Mouse (Mus musculus) lung, postnatal 36 days (tissue): Measurements from ENCODE around the gene Olfr312.
"Not testable (repeated sequence)": the region's sequence is repeated elsewhere in the genome, so short reads cannot be mapped to it uniquely, and the experiment has no call there.

Experiments used
- DNase-seq: peaks from one replicate; pipeline ENCODE4 v3.0.0; 2022; ENCODE audit warnings: mixed read lengths

Gene Olfr312

DNA sequence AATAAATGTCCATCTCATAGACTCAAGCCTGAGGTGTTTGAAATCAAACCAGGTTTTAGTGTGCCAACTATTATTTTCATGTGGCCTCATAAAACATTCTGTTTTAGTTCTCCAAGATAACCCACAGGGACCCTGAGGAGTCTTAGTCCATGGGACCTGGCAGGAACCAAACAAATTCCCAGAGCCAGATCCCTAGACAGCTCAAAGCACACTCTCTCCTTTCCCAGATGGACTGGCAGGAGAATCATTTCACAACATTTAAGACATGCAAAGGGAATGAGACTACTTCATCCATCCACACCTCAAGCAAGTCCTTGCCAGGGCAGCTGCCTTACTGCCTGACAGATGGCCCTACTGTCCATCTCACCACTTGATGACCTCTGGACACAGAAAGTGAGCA is at the start of gene Olfr312:
Olfr312 (plus strand) TSS at position 301 of the 400 bp plus-strand sequence.
- not testable (repeated sequence) for DNase-seq

DNA sequence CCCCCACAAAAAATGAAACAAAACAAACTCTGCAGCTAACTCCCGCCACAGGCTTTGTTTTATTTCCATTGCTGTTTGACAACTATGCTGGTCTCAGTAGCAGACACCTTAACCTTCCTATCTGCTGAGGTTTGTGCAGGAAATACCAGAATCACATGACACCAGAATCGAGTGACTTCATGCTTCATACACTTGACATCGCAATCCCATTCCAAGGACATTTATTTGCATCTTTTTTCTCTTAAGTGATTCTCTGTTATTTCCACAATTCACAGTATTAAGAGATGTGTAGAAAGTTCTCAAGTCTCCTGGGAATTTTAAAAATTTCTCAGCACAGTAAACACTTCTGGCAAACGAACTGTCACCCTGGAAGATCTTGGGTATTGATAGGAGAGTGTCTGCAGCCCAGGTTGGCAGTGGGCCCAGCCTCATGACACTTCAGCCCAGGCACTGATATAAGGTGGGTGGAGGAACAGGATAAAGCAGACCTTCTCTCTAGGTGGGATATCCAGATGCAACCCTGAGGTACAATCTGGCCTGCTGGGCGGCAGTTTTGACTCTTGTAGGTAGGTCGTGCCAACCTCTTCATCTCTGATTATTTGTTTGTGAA is 46.5 kb upstream of the Olfr312 start, which contains the start of gene Olfr314:
Olfr314 (plus strand) TSS at position 473 of the 610 bp plus-strand sequence.
- DNase-seq, result no peak

DNA sequence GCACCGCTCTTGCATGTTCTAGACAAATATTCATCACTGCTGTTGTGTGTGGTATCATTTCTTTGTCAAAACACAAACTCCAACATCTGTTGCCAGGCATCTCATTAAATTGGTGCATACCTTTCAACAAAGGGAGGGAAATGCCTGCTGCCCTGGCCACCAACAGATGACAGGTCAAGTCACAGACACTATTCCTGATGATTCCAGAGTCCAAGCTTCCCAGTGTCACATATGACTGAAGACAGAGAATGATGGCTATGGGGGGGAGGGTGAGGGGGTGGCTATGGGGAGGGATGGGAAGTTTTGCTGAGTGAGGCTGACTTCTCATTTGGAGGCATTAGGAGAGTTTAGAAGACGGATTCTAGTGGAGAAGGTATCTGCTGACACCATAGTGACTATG is 44.9 kb upstream of the Olfr312 start:
- DNase-seq, result no peak

DNA sequence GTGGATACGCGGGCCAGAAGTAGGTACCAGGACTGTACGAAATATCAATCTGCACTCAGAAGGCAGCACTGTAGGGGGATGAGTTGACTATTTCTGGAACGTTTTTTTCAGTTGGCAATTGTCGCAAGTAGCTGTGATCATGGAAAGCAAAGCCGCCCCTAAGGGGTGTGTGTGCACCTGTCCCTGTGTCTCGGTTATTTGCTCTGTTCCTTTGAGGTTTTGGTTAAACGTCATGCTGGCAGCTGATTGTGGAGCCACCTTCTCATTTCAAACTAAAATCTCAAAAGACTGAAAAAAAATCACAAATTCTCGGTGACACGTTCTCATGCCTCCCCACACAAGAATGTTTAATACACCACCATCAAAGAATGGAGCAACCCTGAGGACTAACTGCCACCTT is 41.4 kb upstream of the Olfr312 start:
- DNase-seq, result no peak

DNA sequence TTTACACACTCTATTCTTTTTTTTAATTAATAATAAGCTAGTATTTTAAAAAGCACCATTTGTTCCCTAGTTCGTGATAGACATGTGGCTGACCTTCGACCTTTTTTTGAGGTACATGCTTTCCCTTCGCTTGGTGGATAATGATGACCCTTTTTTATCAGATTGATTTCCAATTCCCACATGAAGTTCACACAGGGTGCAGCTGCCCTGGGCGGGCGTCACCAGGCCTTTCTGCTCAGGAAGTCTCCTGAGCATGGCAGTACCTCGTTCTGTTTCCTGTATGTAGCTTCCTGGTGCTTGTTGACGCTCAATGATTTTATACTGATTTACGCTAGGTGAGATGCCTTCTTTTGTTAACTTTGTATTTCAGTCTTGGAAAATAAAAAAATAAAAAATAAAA is 40.7 kb upstream of the Olfr312 start:
- no peak for DNase-seq

DNA sequence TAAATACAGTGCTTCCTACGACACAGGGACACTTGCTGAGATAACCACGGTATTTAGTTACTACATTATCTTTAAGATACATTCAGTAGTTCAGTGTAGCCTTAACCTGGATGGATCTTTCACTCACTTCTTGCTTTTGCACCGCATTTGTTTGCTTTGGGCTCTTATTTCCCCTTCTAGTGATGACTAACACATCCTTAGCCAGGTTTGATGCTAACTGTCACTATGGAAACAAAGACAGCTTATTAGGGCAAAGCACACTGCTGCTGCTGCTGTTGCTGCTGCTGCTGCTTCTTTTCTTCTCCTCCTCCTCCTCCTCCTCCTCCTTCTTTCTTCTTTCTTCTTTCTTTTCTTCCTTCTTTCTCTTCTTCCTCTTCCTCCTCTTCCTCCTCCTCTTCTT is 39.5 kb upstream of the Olfr312 start:
- DNase-seq, result peak; percentile 11

DNA sequence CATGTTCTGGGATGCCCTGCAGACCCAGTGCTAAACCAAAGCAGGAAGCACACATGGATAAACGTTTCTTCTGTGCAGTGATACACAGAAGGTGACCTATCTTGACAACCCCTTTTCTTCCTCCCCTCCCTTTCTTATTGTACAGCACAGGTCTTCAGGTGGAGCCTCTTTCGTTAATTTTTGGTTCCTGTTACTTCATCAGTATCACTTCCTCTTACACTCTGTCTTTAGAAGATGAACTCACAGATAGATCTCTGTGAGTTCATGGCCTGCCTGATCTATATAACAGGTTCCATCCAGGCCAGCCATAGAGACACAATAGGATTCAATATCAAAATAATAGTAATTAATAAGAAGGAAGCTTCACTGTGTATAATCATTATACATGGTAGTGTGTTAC is 39.0 kb upstream of the Olfr312 start:
- no peak for DNase-seq

DNA sequence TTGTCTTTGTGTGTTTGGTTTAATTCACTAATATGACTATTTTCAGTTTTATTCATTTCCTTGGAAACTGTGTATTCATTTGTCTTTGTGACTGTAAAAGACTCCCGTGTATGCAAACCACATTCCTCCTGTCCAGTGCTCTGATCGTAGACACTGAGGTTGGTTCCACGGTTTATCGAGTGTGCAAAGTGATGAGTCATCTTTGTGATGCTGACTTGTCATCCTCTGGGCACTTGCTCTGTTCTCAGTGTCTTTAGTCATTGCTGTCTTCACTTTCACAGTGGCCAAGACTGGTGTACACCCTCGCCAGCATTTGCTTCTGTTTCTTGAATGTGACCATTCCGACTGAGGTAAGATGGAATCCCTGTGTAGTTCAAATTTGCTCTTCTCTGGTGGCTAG is 38.4 kb upstream of the Olfr312 start:
- no peak for DNase-seq

DNA sequence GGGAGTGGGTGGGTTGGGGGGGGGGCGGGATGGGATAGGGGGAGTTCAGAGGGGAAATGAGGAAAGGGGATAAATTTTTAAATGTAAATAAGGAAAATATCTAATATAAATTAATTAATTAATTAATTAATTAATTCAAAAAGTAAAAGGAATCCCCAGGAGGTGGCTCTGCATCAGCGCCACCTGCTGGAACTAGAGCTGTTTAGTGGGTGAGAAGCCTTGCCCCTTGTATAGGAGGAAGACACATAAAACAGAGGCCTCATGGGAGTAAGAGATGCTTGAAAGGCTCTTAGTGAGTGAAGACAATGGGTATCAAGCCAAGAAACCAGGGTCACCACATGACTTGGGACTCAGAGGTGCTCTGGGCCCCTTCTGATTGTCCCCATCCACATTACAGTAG is 33.2 kb upstream of the Olfr312 start:
- DNase-seq, result no peak

DNA sequence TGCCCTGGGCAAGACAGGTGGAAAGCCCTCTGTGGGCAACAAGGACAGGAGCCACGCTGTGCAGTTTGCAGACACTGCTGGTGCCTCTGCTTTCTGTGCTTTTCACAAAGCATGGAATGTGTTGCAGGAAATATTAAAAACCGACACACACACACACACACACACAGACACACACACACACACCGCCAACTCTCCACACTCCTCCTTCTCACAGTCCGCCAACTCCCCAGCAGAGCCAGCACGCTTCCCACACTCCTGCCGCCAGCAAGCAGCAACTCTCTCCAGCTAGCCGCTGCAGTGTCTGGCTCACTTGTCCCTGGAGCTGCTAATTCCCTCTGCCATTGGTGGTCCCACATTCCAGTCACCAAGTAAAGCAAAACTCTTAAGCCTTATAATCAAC is 32.2 kb upstream of the Olfr312 start:
- no peak for DNase-seq

DNA sequence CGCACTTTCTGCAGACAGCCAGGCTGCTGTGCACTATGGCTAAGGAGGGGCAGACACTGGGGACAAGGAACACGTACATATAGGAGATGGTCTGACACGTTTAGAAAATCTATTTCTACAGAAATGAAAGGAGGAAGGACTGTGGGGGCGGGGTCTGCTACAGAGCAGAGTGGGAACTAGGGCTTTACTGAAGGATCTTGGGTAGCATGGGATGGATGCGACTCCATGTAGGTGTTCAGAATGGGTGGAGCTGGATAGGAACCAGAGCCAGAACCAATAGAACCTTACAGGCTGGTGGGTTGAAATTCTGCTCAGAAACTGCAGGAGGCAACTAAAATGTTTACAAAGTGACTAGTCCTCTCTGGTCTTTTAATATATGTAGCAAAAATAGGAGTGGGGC is 29.3 kb upstream of the Olfr312 start:
- no peak for DNase-seq

DNA sequence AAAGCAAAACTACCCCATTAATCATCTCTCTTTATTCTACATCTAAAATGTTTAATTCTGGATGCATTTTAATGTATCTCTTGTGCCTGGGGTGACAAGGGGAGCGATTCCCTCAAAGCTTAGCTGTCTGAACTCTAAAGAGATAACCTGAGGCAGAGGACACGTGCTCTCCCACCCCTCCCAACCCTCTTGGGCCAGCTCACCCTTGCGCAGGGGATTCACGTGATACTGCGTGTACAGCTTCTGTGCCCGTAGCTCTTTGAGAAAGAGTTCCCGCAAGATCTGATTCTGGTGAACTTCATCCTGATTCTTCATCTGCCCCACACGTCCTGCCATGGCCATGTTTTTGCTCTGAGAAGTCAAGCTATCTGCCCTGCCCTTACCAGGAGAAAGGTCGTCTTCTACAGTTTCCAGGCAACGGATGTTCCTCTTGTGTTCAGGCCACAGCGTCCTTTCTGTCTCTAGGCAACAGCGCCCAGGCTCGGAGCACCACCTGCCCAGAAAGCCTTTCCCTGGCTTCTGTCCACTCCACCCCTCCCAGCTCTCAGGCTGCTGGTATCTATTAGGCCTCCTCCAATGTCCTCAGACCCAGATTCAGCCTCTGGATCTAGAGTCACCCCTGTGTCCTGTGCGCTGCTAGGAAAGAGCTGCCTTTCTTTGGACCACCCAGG is 27.3 kb upstream of the Olfr312 start, which contains the start of gene Fam183b:
Fam183b (minus strand) TSS at position 403 of the 671 bp plus-strand sequence.
- DNase-seq, result no peak

DNA sequence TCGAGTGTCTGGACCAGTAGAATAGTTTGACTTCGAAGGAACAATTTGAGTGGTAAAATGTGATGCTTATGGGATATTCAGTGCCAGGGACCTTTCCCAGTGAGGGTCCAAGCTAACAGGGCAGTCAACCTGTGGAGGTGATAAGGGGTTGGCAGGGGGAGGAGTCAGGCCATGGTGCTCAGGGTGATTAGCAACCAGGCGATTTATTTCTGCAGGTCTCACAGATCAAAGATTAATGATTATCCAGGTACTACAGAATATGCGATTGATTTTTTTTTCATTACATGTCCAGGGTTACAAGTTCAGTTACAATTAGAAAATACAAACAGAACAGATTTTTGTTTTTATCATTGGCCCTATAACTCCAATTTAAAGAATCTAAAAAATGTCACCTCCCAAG is 25.2 kb upstream of the Olfr312 start:
- DNase-seq, result no peak

DNA sequence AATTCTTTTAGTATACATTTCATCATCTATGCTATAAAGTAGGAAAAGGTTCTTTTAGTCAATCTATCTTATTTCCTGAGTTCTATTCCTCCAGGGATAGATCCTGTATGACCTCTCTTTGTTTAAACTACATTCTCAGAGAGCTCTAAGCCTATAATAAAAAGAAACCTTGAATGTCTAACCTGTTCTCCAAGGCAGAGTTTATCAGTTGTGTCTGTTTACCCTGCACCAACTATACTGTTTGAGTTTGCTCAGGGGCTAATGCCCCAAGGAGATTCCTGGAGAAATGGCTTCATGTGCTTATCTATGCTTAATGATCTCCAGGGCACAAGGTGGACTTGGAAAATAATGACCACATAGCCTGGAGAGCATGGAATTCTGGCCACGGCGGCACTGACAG is 24.6 kb upstream of the Olfr312 start:
- no peak for DNase-seq

DNA sequence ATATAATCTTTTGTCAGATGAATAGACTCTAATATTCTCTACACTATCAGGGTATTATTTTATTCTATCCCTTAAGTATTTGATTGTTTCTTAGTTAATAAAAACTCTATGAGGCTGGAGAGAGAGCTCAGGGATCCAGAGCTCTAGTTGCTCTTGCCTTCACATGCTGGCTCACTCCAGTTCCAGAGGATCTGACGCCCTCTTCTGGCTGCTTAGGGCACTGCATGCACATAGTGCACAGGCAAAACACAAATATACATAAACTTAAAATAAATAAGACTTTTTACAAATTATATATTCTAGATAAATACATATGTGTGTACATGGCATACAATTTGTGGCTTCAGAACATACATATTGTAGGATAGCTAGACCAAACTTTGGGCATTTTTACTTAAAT is 17.0 kb upstream of the Olfr312 start:
- no peak for DNase-seq

DNA sequence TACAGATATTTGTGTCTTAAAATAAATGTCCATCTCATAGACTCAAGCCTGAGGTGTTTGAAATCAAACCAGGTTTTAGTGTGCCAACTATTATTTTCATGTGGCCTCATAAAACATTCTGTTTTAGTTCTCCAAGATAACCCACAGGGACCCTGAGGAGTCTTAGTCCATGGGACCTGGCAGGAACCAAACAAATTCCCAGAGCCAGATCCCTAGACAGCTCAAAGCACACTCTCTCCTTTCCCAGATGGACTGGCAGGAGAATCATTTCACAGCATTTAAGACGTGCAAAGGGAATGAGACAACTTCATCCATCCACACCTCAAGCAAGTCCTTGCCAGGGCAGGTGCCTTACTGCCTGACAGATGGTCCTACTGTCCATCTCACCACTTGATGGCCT is 14.3 kb upstream of the Olfr312 start, which contains the start of gene Olfr313:
Olfr313 (plus strand) TSS at position 301 of the 400 bp plus-strand sequence.
- DNase-seq, result not testable (repeated sequence)

DNA sequence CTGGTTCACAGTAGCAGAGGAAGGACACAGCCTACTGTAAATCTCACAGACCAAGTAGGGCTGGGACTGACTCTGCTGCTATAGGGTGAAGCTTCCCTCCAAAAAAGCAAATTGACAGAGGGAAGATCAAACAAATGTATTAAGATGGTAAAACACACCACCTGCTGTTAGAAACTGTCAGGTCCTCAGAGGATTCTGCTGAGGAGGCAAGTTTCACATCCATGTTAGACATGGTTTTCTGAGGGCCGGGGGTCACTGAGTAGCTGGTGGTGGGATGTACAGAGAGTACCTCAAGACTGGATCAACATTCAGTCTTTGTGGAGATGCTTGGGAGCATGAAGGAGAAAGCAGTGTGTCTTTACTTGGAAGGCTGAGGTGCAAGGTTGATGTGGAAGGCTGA is 13.4 kb upstream of the Olfr312 start:
- DNase-seq, result no peak

DNA sequence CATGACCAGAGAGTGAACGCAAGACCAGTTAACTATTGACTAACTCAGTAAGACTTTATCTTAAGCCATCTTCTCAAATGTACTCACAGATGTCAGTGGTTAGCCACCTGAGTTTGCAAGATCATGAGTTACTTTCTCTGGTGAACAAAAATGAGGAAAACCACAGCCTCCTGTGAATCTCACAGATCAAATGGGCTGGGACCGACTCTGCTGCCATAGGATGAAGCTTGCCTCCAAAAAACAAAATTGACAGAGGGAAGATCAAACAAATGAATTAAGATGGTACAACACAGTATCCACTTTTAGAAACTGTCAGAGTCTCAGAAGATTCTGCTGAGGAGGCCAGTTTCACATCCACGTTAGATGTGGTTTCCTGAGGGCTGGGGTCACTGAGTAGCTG is 727 bp downstream of the Olfr312 start:
- DNase-seq, result no peak

DNA sequence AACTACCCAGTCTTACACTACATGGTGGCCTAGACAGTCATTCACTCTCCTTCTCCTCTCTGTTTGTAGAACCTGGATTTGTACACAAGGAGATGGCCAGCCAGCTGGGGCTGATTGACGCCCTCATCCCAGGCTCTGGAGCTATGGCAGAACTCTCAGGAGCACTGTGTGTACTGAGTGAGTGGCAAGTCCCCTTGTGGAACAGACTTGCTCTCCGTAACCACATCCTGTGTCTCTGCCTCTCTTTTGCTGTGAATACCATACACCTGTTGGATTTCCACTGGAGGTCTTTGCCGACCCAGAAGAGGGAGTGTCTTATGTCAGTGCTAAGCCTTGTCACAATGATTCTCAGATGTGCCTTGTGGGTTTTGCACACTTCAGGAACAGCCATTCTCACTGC is 3.5 kb downstream of the Olfr312 start:
- not testable (repeated sequence) for DNase-seq

DNA sequence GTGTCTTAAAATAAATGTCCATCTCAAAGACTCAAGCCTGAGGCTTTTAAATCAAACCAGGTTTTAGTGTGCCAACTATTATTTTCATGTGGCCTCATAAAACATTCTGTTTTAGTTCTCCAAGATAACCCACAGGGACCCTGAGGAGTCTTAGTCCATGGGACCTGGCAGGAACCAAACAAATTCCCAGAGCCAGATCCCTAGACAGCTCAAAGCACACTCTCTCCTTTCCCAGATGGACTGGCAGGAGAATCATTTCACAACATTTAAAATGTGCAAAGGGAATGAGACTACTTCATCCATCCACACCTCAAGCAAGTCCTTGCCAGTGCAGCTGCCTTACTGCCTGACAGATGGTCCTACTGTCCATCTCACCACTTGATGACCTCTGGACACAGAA is 9.9 kb downstream of the Olfr312 start, which contains the start of gene Olfr311:
Olfr311 (plus strand) TSS at position 301 of the 400 bp plus-strand sequence.
- DNase-seq, result not testable (repeated sequence)

DNA sequence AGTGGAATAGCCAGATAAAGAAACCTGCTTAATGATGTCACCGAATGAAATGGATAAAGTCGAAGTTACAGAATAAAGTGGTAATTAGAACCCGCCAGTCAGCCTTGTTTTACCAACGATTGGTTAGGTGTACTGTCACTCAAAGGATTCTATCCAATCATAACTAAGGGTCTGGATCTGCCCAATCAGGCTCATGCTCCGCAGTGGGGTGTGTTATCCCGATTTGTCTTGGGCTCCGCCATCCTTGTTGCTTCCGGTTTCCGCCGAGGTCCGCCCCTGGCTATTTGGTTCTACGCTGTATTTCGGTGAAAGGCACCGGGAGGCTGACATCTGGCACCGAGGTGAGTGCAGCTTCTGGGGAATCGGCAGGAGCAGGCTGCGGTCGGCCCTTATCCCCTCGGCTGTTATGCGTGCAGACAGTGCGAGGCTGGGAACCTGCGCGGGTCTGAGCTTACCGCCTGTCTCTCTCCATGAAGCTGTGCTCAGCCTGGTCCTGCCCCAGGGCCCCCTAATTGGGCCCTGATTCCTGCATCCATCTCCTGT is 18.0 kb downstream of the Olfr312 start, which contains the start of gene Gm12258:
Gm12258 (plus strand) TSS at position 240 of the 543 bp plus-strand sequence.
- DNase-seq, result peak; percentile 98

DNA sequence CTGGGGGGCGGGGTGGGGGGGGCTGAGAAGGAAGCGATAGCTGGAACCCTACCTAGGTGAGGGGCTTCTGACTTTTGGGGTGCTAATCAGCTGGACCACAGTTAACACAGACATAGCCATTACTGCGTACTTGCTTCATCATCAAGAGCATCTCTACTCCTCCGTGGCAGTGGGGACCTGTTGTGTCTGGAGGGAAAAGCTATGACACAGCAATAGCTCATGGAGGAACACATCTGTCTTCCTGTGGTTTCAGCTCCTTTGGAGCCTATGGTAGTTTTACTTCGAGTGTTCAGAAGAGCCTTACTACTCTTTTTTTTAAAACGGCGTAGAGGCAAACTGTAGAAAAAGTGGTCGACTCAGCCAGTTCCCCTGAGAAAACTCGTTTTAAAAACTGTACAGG is 18.6 kb downstream of the Olfr312 start:
- no peak for DNase-seq

DNA sequence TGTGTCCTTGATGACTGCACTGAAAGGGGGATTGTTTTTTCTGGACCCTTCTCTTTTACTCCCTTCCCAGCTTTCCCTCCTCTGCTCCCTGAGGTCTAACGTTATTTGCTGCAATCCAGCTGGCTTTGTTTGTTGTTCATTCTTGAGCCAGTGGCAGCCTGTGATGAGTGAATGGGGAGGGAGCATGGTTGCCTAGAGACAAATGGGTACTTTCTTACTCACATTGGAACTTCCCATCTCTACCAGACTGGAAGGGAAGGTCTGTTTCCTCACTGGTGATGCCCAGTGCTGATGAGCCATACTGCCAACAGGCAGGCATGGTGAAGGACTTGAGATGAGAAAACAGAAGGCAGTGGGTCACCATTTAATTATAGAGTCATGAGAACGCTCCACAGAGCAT is 20.7 kb downstream of the Olfr312 start:
- DNase-seq, result no peak

DNA sequence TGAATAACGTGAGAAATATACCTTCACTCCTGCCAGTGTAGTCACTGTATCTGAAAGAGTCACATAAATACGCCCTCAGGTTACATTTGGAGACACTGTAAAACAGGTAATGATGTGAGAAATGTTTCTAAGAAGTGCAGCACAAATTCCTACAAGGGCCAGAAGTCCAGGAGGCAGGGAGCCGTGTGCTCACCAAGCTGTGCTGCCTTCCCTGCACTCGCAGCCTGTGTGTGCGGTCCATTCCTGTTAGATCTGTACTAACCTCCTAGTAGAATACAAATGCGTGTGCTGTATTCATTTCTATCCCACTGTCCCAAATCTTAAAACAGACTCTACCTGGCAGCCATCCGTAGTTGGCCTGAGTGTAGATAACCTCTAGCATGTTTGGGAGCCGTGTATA is 31.7 kb downstream of the Olfr312 start:
- DNase-seq, result no peak
